ENCODE assay signal across 9 mouse cellular contexts in the genomic region with DNA sequence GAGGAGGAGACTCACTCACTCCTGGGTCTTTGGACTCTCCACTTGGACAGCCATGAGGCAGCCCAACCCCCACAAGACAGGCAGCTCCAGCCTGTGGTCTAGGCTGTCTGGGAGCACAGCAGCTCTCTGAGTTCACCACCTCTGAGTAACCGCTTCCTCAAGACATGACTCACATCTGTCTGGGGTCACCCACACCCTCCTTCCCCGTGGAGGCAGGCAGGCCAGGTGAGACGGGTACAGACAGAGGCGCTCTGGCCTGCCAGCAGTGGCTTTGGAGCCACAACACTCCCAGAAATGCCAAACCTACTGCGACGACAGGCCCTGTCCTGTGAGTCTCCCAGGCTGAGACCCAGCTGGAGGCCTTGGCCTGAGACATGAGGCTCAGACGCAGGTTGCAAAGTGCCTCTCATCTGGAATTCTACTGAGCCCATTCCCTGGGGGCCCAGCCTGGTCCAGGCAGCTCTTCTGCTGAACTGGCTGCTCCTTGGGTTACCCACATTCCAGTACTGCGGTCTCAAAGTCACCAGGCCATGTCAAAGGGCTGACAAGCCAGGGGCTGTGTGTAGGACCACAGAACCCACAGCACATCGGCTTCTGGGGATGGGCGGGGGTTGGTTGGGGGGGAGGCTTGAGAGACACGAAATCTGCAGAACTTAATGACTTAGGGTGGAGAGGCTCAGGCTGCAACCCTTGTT. TPM values are rescaled to one million over a fixed set of nuclear protein-coding genes. Genes with fewer than 3 reads are reported as not detected.
DNase-seq lines count a peak whose midpoint lies in the region; ATAC-seq lines count a peak whose summit lies in the region.
"Had no signal": no experiment of that assay in that cellular context is flagged by ENCODE, and none has a peak within 500 bp of the region (broad histone marks: within the 10 kb centered on the region; RNA-seq: fewer than 3 reads in every experiment).

No protein-coding gene starts in this region.

- peak; percentile 38 for DNase-seq in gastrocnemius, postnatal 25 days
- no peak for DNase-seq in gastrocnemius, postnatal 36 days
- DNase-seq in A20 (ENCODE audit: low read depth, low spot score): peak; percentile 59
- DNase-seq in mesoderm, embryonic 11.5 days (ENCODE audit: low read depth, low spot score): peak; percentile 54
- no peak for DNase-seq in layer of hippocampus, adult 11-12 months (ENCODE audit: low spot score)
- no peak for DNase-seq in spleen, postnatal 14 days (ENCODE audit: low spot score in 2 of 2)
- no peak for DNase-seq in spleen, adult 12 weeks (ENCODE audit: low spot score)

- intact Hi-C loops in gastrocnemius, postnatal 36 days (cut with DNase I): no loop called here

- peak; percentile 59 to 68 for ATAC-seq in hematopoietic stem cell, adult 5-6 weeks (replicated peaks in 1 of 2; ENCODE audit: insufficient read depth in 1 of 2, low FRiP score in 2 of 2, low TSS enrichment in 1 of 2, low read depth in 1 of 2, poor library complexity in 2 of 2, severe bottlenecking in 2 of 2)

RNA-seq across cellular contexts. Expression of gene Pmepa1, which starts 12.6 kb away (rescaled TPM):
- 10 to 100 TPM; 18.2 to 19.2 TPM for total RNA-seq in gastrocnemius, postnatal 25 days (2021)
- total RNA-seq in gastrocnemius, postnatal 36 days (2021): 10 to 100 TPM; 14.7 to 21.8 TPM
- total RNA-seq in hematopoietic stem cell, adult 5-6 weeks (2017): 0.40 TPM in 1 of 2 replicates, not detected in the other
- total RNA-seq: MEL had no signal

RNA-seq across cellular contexts. Expression of gene Zbp1, which starts 45.1 kb away (rescaled TPM):
- under 1 TPM in 1 of 2 experiments, not detected in 1; 0.27 TPM for total RNA-seq in gastrocnemius, postnatal 25 days (2021)
- total RNA-seq in gastrocnemius, postnatal 36 days (2021): under 1 TPM in 1 of 2 experiments, not detected in 1; 0.30 TPM
- 4.6 and 12.5 TPM in 2 replicates for total RNA-seq in hematopoietic stem cell, adult 5-6 weeks (2017)
- total RNA-seq: MEL had no signal

Comparison
In these comparisons a context has a peak if more than half of its experiments do, and no peak if none do; other contexts are left out.
1. DNase-seq: peak in gastrocnemius, postnatal 25 days (single experiment), A20 (single experiment) and mesoderm, embryonic 11.5 days (single experiment); none in gastrocnemius, postnatal 36 days (0 of 2), layer of hippocampus, adult 11-12 months (single experiment), spleen, postnatal 14 days (0 of 2) and spleen, adult 12 weeks (single experiment).
2. RNA of gene Pmepa1, which starts 12.6 kb away (total RNA-seq): 14.7 to 21.8 TPM in gastrocnemius, postnatal 36 days and 18.2 to 19.2 TPM in gastrocnemius, postnatal 25 days; 0.40 TPM in hematopoietic stem cell, adult 5-6 weeks; every median in the first group is over 10 times any median in the second.